Mouse (Mus musculus) cerebellum, postnatal 4 days (tissue): Measurements from ENCODE around the gene Commd6.
A peak's percentile ranks its signal among the peaks of the same experiment; 100 is the strongest.
"Not testable (repeated sequence)": the region's sequence is repeated elsewhere in the genome, so short reads cannot be mapped to it uniquely, and the experiment has no call there.

ENCODE experiments used
- DNase-seq, 2 experiments: peaks; one replicate each; pipeline ENCODE4 v3.0.0; 2022; ENCODE audit warnings: low spot score in 2 of 2, mixed read lengths in 1 of 2

The Commd6 gene

GRCm38 (mm10) chr14:101608519-101609368 lies 31.7 kb downstream of the Commd6 start, which contains the start of gene Tbc1d4:
TSS of gene Tbc1d4 (minus strand) at chr14:101609191.
- DNase-seq = peak; percentile 57 to 75

- DNase-seq = peak; percentile 22 to 44
Observed at GRCm38 (mm10) chr14:101607631-101608518, 32.6 kb downstream of the Commd6 start.

DNA sequence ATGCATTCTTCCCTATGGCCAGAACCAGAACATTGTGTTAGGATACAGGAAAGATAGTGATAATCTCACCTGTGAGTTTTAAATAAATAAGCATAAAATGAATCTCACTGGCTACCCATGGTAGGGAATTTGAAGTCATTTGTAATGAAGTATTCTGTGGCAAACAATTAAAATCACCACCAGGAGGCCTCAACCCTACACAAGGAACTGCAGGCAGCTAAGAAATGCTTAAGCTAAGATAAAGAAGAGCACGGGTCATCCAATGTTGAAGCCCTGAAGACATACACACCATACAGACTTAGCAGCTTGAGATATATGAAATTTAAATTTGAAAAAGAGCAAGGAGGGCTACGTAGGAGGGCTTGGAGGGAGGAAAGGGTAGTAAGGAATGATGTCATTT lies 34.6 kb downstream of the Commd6 start:
- DNase-seq = no peak

- DNase-seq = no peak
Observed at GRCm38 (mm10) chr14:101602851-101603250, 37.6 kb downstream of the Commd6 start.

DNA sequence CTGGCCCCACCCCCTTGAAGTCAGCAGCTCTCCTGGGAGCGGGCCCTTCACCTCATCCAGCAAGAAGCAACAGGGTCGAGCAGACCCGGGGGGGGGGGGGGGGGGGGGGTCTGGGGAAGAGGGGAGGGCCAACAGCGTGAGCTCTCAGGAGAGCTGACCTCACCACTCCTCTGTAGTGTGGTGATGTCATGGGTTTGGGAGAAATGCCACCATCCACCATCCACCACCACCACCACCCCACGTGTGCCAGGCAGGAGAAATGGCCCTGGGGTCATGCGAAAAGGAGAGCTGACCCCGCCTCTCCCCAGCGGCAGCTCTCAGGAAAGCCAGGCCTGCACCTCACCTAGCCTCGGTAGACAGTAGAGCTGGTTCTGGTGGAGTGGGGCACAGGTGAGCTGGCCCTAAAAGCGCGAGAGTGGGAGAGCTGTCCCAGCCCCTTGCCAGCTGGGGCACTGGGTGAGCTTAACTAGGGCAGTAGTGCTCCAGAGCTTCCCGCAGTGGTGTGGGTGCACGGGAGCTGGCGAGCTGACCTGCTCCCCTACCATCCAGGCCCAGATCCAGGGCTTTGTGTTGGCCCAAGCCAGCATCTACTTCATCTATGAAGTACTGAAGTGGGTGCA lies 43.3 kb downstream of the Commd6 start:
- DNase-seq = no peak

GRCm38 (mm10) chr14:101596691-101597090 lies 43.8 kb downstream of the Commd6 start:
- DNase-seq = no peak

- no peak for DNase-seq
Observed at GRCm38 (mm10) chr14:101595301-101596080, 45.0 kb downstream of the Commd6 start.

DNA sequence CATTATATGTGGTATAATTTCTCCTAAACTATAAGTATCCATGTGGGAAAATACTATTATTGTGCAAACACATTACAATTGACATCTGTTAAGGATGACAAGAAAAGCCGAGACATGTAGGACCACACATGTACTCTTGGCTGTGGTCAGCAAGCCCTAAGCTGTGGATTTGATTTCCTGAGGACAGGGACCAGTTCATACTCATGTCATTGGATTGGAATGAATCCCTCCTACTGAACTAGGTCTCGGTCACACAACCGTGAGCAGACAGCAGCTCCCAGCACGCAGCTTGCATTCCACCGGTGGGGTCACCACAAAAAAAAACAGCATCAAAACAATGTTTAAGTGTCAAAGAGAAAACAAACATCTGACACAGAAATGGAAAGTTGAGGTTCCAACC lies 46.5 kb downstream of the Commd6 start:
- no peak for DNase-seq

GRCm38 (mm10) chr14:101593340-101593739 lies 47.1 kb downstream of the Commd6 start:
- no peak for DNase-seq

DNA sequence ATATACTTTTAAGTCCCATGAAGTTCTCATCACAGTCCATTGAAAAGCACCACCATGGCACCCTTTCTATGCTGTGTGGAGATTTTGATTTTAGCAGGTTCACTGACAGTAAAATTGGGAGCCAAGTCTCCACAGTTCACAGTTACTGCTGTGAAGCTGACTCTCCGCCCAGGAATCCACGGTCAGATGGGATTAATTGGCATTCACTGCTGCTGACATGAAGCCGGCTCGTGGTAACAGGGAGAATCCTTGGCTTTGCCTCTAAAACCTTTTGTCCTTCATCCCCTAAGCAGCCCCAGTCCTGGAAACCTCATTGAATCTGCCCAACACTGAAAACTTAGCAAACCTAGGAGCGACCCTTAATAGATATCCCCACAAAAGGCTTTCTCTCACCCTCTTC lies 49.4 kb downstream of the Commd6 start:
- DNase-seq = peak in 1 of 2 experiments; percentile 14

DNA sequence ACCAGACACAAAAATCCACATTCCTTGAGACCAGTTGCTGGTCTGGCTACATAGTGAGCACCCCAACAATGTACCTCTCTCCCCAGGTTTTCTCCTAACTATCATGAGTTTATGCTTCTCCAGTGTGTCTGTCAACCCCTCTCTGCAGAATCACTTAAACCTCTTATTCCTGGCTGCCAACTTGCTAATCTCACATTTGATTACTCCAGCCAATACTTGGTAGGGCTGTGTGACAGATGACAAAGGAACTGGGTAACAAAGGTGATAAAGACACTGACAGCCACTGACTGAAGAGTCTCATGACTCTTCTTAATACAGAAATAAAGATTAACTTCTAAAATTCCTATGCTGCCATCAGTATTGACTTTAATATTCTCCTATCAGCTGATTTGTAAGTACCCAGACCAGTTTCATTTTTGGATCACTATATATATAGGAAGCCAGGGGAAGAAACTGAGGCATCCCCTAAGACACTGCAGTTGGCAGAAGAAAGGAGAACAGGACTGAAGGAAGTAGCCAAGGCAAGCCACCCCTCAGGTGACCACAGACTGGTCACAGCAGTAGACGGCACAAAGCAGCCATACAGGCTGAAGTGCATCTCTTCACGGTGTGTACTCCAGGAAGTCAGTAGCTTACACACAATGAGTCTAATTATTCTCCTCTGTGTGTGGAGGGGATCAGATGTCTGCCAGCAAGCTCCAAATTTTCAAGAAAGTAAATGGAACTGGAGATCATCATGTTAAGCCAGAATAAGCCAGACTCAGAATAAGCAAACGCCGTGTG lies 52.1 kb downstream of the Commd6 start:
- not testable (repeated sequence) for DNase-seq

DNA sequence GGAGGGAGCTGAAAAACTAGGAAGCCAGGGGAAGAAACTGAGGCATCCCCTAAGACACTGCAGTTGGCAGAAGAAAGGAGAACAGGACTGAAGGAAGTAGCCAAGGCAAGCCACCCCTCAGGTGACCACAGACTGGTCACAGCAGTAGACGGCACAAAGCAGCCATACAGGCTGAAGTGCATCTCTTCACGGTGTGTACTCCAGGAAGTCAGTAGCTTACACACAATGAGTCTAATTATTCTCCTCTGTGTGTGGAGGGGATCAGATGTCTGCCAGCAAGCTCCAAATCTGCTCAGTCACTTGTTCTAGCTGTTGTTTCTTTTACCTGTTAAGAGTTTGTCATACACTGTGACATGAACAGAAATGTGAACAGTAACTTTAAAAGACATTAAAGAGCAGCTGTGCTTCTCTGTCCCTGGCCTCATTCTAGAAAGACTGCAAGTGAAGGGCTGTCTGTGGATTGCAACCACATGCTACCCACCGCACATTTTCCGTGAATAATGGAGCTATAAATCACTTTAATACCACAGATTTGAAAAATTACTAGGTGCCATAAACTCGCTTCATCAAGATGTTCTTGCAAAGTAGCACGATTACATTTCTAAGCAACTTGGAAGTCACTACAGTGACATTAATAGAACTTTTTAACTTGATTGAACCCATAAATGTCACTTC lies 53.0 kb downstream of the Commd6 start:
- DNase-seq = not testable (repeated sequence)

DNA sequence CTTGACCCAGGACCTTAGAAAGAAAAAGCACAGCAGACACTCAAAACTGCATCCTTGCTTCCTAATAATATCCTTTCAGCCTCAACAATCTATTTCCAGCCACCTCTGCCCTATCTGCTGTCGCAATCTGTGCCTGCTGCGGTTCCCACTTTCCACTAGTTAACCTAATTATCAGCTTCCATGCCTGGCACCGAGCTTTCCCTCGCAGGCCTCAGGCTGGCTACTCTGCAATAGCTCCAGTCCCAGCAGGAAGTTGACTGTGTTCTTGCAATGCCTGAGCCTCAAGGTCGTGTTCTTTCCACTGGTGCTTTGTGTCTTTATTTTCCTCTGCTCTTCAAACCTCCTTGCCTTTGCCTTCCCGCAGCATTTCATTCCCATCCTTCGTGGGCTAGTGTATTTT lies 54.4 kb downstream of the Commd6 start:
- no peak for DNase-seq
